Mouse (Mus musculus) neural tube, embryonic 15.5 days (tissue): ENCODE measurements around the gene Tmem38a. TPM values are rescaled to one million over a fixed set of nuclear protein-coding genes. Genes with fewer than 3 reads are reported as not detected.

Source experiments
- ATAC-seq: fragments of 200-750 bp; cut with Nextera tagmentation; 2 replicates; pipeline ENCODE4 v1.8.0; 2017; ENCODE audit warnings: mild to moderate bottlenecking, moderate TSS enrichment, moderate library complexity; ENCODE audit not compliant: low FRiP score
- H3K27ac ChIP-seq: fragments of 300-500 bp; sonication (generic); replicated peaks from 2 replicates; pipeline ENCODE4 v1.5.1; 2015; ENCODE audit warnings: mild to moderate bottlenecking, inconsistent platforms
- H3K27me3 ChIP-seq: fragments of 300-500 bp; sonication (generic); replicated peaks from 2 replicates; pipeline ENCODE4 v1.6.1; 2015; ENCODE audit warnings: inconsistent platforms
- H3K36me3 ChIP-seq: fragments of 300-500 bp; sonication (generic); 2 replicates; pipeline ENCODE4 v1.6.1; 2015; ENCODE audit warnings: inconsistent platforms
- H3K4me1 ChIP-seq: fragments of 300-500 bp; sonication (generic); 2 replicates; pipeline ENCODE4 v1.6.1; 2015; ENCODE audit warnings: inconsistent platforms
- H3K4me2 ChIP-seq: fragments of 300-500 bp; sonication (generic); 2 replicates; pipeline ENCODE4 v1.6.1; 2015; ENCODE audit warnings: inconsistent platforms, mild to moderate bottlenecking, moderate library complexity
- H3K4me3 ChIP-seq: fragments of 300-500 bp; sonication (generic); replicated peaks from 2 replicates; pipeline ENCODE4 v1.5.1; 2015; ENCODE audit warnings: mild to moderate bottlenecking, inconsistent platforms
- H3K9ac ChIP-seq: fragments of 300-500 bp; sonication (generic); replicated peaks from 2 replicates; pipeline ENCODE4 v1.6.1; 2015; ENCODE audit warnings: mild to moderate bottlenecking, inconsistent platforms
- H3K9me3 ChIP-seq: fragments of 300-500 bp; sonication (generic); replicated peaks from 2 replicates; pipeline ENCODE4 v1.6.1; 2016; ENCODE audit warnings: inconsistent platforms
- WGBS: fragments of 180-500 bp; shearing (Covaris S2); methylation state at CpG from one replicate; pipeline ENCODE4 v1.1.7; 2015; ENCODE audit warnings: mixed read lengths; 5-methylcytosine and 5-hydroxymethylcytosine counted together
- polyA plus RNA-seq: library from polyadenylated mRNA; unstranded; fragments of >200 nt; fragmentation: Nextera tagmentation; extraction: Ambion mirVana; gene quantifications from 2 replicates; pipeline ENCODE4 v1.2.1, GENCODE M21; 2015

Tmem38a gene
- 36.2 and 38.1 TPM in 2 replicates for polyA plus RNA-seq

GRCm38 (mm10) chr8:72571611-72572473, at the start of gene Tmem38a:
Gene Tmem38a (plus strand): TSS chr8:72572055.
- Histone ChIP-seq H3K27ac (peak within 1 kb of the TSS; percentile 84), H3K9me3 (no peaks in the 10 kb centered on the region), H3K4me3 (peak within 1 kb of the TSS; percentile 60), H3K9ac (peak within 1 kb of the TSS; percentile 75), H3K4me2 (peak within 1 kb of the TSS; percentile 96), H3K27me3 (no peaks in the 10 kb centered on the region), H3K36me3 (peaks cover 19% of the 10 kb centered on the region), H3K4me1 (peaks cover 33% of the 10 kb centered on the region)
- ATAC-seq, result peak; percentile 51
- WGBS, result under 1% methylated on average over 40 of the region's 45 CpGs

GRCm38 (mm10) chr8:72532103-72532502, 39.8 kb upstream of the Tmem38a start:
- Histone ChIP-seq H3K4me1 (no peaks in the 10 kb centered on the region), H3K9ac (no peak overlapping the region)
- 100% methylated on average over 1 of the region's 1 CpGs for WGBS

GRCm38 (mm10) chr8:72534888-72535287, 37.0 kb upstream of the Tmem38a start:
- Histone ChIP-seq H3K27me3 (no peaks in the 10 kb centered on the region), H3K4me1 (no peaks in the 10 kb centered on the region), H3K36me3 (no peaks in the 10 kb centered on the region), H3K4me2 (no peak overlapping the region), H3K27ac (no peak overlapping the region), H3K9me3 (no peaks in the 10 kb centered on the region), H3K9ac (no peak overlapping the region), H3K4me3 (no peak overlapping the region)
- no peak for ATAC-seq
- 95% methylated on average over 3 of the region's 3 CpGs for WGBS

More at GRCm38 (mm10) chr8:72532103-72532502, 39.8 kb upstream of the Tmem38a start:
- H3K4me3 ChIP-seq, result no peak overlapping the region
- no peak overlapping the region for H3K27ac ChIP-seq
- H3K9me3 ChIP-seq, result no peaks in the 10 kb centered on the region
- no peak overlapping the region for H3K4me2 ChIP-seq
- no peaks in the 10 kb centered on the region for H3K36me3 ChIP-seq
- no peaks in the 10 kb centered on the region for H3K27me3 ChIP-seq
- ATAC-seq, result no peak

GRCm38 (mm10) chr8:72539234-72539633, 32.6 kb upstream of the Tmem38a start:
- H3K27me3 ChIP-seq, result no peaks in the 10 kb centered on the region
- H3K9me3 ChIP-seq, result no peaks in the 10 kb centered on the region
- H3K4me2 ChIP-seq, result no peak overlapping the region
- no peak overlapping the region for H3K4me3 ChIP-seq
- ATAC-seq, result no peak
- H3K36me3 ChIP-seq, result 0 out of 2 replicates have a peak, but pooled peaks cover 4% of the 10 kb centered on the region
- no peak overlapping the region for H3K9ac ChIP-seq
- H3K27ac ChIP-seq, result no peak overlapping the region
- H3K4me1 ChIP-seq, result peaks cover 5% of the 10 kb centered on the region

- 0 out of 2 replicates have a peak, but pooled peaks cover 6% of the 10 kb centered on the region for H3K36me3 ChIP-seq
- peak overlapping the region; percentile 96 for H3K9ac ChIP-seq
- H3K4me1 ChIP-seq, result peaks cover 47% of the 10 kb centered on the region
- H3K4me2 ChIP-seq, result peak overlapping the region; percentile 98
- peak overlapping the region; percentile 94 for H3K27ac ChIP-seq
- 2% methylated on average over 27 of the region's 27 CpGs for WGBS
- no peaks in the 10 kb centered on the region for H3K9me3 ChIP-seq
- peak overlapping the region; percentile 92 for H3K4me3 ChIP-seq
- no peaks in the 10 kb centered on the region for H3K27me3 ChIP-seq
- no peak; the same call in 1 of the 2 replicates for ATAC-seq
Observed at GRCm38 (mm10) chr8:72547122-72547801, 24.6 kb upstream of the Tmem38a start.

GRCm38 (mm10) chr8:72547802-72548643, 23.8 kb upstream of the Tmem38a start, which contains the start of gene Med26:
Gene Med26 (minus strand): TSS chr8:72548270.
- Histone ChIP-seq H3K4me1 (peaks cover 47% of the 10 kb centered on the region), H3K9ac (peak within 1 kb of the TSS; percentile 96), H3K9me3 (no peaks in the 10 kb centered on the region), H3K27me3 (no peaks in the 10 kb centered on the region), H3K27ac (peak within 1 kb of the TSS; percentile 94), H3K4me2 (peak within 1 kb of the TSS; percentile 98), H3K36me3 (peaks cover 10% of the 10 kb centered on the region; the same call in 1 of the 2 replicates), H3K4me3 (peak within 1 kb of the TSS; percentile 92)
- WGBS, result under 1% methylated on average over 88 of the region's 92 CpGs
- ATAC-seq, result peak; percentile 96

GRCm38 (mm10) chr8:72548644-72549313, 23.1 kb upstream of the Tmem38a start:
- ATAC-seq, result peak; percentile 75
- WGBS, result under 1% methylated on average over 45 of the region's 45 CpGs

GRCm38 (mm10) chr8:72549314-72549892, 22.5 kb upstream of the Tmem38a start:
- H3K4me1 ChIP-seq, result peaks cover 42% of the 10 kb centered on the region
- no peaks in the 10 kb centered on the region for H3K27me3 ChIP-seq
- ATAC-seq, result no peak
- H3K9me3 ChIP-seq, result no peaks in the 10 kb centered on the region
- peak overlapping the region; percentile 90 for H3K9ac ChIP-seq
- peak overlapping the region; percentile 98 for H3K4me2 ChIP-seq
- H3K27ac ChIP-seq, result peak overlapping the region; percentile 94
- H3K4me3 ChIP-seq, result peak overlapping the region; percentile 92
- 22% methylated on average over 5 of the region's 5 CpGs for WGBS
- peaks cover 6% of the 10 kb centered on the region; the same call in 1 of the 2 replicates for H3K36me3 ChIP-seq

More at GRCm38 (mm10) chr8:72548644-72549313, 23.1 kb upstream of the Tmem38a start:
- Histone ChIP-seq H3K4me1 (peaks cover 44% of the 10 kb centered on the region), H3K27ac (peak overlapping the region; percentile 94), H3K4me2 (peak overlapping the region; percentile 98), H3K9ac (peak overlapping the region; percentile 90), H3K36me3 (peaks cover 12% of the 10 kb centered on the region; the same call in 1 of the 2 replicates), H3K9me3 (no peaks in the 10 kb centered on the region), H3K4me3 (peak overlapping the region; percentile 92), H3K27me3 (no peaks in the 10 kb centered on the region)

- Histone ChIP-seq H3K36me3 (peaks cover 28% of the 10 kb centered on the region), H3K4me3 (no peak overlapping the region), H3K9me3 (no peaks in the 10 kb centered on the region), H3K27ac (no peak overlapping the region), H3K4me1 (peaks cover 5% of the 10 kb centered on the region; the same call in 1 of the 2 replicates), H3K9ac (no peak overlapping the region), H3K4me2 (no peak overlapping the region), H3K27me3 (no peaks in the 10 kb centered on the region)
- no peak for ATAC-seq
- 62% methylated on average over 4 of the region's 4 CpGs for WGBS
Observed at GRCm38 (mm10) chr8:72555770-72556169, 16.1 kb upstream of the Tmem38a start.

GRCm38 (mm10) chr8:72561111-72561689, 10.7 kb upstream of the Tmem38a start:
- Histone ChIP-seq H3K4me3 (no peak overlapping the region), H3K4me2 (no peak overlapping the region), H3K9ac (no peak overlapping the region), H3K27ac (no peak overlapping the region), H3K4me1 (no peaks in the 10 kb centered on the region), H3K9me3 (no peaks in the 10 kb centered on the region), H3K36me3 (peaks cover 48% of the 10 kb centered on the region), H3K27me3 (no peaks in the 10 kb centered on the region)
- no peak for ATAC-seq
- 93% methylated on average over 1 of the region's 1 CpGs for WGBS
